Mouse (Mus musculus) erythroblast, embryonic 14.5 days (primary cell): ENCODE results near the gene Cenpm.

Experiments
- GATA1 ChIP-seq: IDR thresholded peaks from 2 replicates; pipeline ENCODE4 v1.6.1; 2012; ENCODE audit warnings: low read length, inconsistent platforms, mixed read lengths
- TAL1 ChIP-seq: IDR thresholded peaks from 3 replicates; pipeline ENCODE4 v1.6.1; 2012; ENCODE audit warnings: low read length, inconsistent platforms, mixed read lengths

- TF ChIP-seq GATA1: no peak
- TF ChIP-seq TAL1: no peak
Measured at GRCm38 (mm10) chr15:82211911-82212751, 32.4 kb downstream of the Cenpm start.
